Mouse (Mus musculus): ENCODE measurements at regions not wholly inside any gene's neighbourhood (a gene's known extent, or its start where the extent isn't known, plus 50 kb on each side); places are given as distances from the start of the nearest gene placed in this dataset.

DNA sequence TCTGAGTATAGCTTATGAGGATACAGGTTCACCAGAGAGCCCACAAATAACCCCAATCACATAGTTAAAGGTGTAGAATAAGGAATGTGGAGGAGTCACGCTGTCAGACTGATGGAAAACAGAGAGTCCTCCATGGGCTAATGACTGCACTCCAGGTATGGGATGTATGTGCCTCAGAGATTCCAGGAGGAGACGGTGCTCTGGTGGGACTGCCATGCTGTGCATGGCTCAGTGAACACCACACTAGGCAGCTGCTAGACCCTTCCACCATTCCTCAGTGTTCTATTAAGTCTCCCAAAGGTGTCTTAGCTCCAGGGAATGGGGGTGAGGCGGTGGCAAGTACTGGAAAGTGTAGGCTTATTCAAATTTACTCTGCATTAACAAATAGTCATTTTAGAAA lies 142.0 kb downstream of the Pxdc1 start:
- TF ChIP-seq CTCF (IDR thresholded peaks at IDR 0.05; ENCODE audit: low read depth), result no peak
- no peak for TF ChIP-seq EP300 (optimal IDR thresholded peaks at IDR 0.05)

Data from stomach, postnatal 0 days (tissue).